Mouse (Mus musculus) right cerebral cortex, postnatal 10 days (tissue): Measurements from ENCODE around the gene Sema4c.
A peak's percentile ranks its signal among the peaks of the same experiment; 100 is the strongest.

Experiments used
- DNase-seq, 2 experiments: peaks; one replicate each; pipeline ENCODE4 v3.0.0; 2021; ENCODE audit warnings: low spot score in 2 of 2

Sema4c gene

GRCm38 (mm10) chr1:36535477-36536396, 22.4 kb downstream of the Sema4c start:
- DNase-seq = no peak

GRCm38 (mm10) chr1:36534595-36535058, 23.5 kb downstream of the Sema4c start:
- no peak for DNase-seq

GRCm38 (mm10) chr1:36533546-36533945, 24.6 kb downstream of the Sema4c start:
- no peak for DNase-seq

- no peak for DNase-seq
Measured at GRCm38 (mm10) chr1:36531461-36531860, 26.7 kb downstream of the Sema4c start.

DNA sequence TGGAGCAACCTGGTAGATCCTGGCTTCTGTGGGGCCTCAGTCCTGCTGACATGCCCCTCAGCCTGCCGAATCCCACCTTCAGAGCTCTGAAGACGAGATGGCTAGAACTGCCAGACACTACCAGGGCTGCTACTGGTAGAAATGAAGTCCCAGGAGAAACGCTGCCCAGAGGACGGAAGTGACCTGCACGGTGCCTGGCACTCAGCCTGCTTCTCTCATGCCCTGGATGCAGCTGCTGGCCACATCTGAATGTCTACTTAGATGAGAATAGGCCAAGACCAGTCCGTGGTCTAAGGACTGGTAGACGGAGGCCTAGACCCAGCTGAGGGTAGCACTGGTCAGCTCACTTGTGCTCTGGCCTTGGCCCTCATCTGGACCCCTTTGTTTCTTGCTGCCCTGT, 27.2 kb downstream of the Sema4c start:
- no peak for DNase-seq

GRCm38 (mm10) chr1:36530485-36530884, 27.7 kb downstream of the Sema4c start:
- no peak for DNase-seq

- DNase-seq = no peak
Measured at GRCm38 (mm10) chr1:36529875-36530274, 28.3 kb downstream of the Sema4c start.

- DNase-seq = no peak
Measured at GRCm38 (mm10) chr1:36529274-36529673, 28.9 kb downstream of the Sema4c start.

GRCm38 (mm10) chr1:36528351-36528750, 29.8 kb downstream of the Sema4c start:
- DNase-seq = no peak

DNA sequence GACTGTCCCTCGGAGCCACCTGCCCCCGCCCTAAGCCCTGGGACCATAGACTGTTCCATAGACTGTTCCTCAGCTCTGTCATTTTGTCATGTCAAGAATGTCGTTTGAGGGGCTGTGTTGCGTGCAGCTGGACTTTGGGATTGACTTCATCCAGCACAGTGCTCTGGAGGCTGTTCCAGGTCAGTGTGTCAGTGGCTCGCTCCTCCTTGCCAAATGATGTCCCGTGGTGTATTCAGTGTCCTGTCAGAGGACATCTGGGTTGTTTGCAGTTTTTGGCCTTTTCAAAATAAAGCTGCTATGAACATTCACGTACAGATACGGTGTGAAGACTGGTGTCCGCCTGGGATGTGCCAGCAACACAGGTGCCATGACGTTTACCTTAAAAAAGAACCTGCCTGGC, 31.2 kb downstream of the Sema4c start:
- DNase-seq = no peak

DNA sequence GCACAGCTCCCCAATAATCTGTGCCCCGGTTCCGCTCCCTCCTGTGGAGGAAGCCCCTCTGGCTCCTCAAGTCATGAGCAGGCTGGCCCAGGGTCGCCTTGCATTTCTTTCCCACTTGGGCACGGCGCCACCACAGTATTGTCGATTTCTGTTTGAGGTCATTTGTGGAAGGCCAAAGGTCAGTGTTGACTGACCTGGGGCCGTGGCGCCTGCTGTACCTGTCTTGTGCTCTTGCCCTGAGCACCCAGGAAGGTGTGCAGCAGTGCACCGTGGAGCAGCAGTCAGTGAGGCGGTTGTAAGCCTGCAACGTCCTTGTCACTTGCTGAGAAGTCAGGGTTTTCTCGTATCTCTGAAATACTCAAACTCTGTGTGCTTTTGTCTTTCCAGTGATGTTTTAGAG, 32.4 kb downstream of the Sema4c start:
- DNase-seq = no peak

DNA sequence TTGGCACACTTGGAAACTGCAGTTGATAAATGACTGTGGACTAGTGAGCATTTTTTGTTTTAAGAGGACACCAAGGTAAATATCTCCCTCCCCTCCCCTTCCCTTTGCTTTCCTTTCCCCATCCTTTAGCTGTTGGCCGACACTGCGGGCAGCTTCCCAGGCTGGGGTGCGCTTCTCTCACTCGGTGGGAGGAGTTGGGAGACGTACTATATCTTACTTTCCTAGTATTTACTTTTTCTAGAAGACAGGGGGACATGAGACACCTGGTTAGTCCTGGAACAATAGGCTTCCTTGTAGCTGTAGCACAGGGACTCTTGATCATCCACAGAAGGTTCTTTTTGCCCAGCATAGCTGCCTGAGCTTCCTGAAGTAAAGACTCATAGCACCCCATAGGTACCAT, 34.1 kb downstream of the Sema4c start:
- DNase-seq = no peak

DNA sequence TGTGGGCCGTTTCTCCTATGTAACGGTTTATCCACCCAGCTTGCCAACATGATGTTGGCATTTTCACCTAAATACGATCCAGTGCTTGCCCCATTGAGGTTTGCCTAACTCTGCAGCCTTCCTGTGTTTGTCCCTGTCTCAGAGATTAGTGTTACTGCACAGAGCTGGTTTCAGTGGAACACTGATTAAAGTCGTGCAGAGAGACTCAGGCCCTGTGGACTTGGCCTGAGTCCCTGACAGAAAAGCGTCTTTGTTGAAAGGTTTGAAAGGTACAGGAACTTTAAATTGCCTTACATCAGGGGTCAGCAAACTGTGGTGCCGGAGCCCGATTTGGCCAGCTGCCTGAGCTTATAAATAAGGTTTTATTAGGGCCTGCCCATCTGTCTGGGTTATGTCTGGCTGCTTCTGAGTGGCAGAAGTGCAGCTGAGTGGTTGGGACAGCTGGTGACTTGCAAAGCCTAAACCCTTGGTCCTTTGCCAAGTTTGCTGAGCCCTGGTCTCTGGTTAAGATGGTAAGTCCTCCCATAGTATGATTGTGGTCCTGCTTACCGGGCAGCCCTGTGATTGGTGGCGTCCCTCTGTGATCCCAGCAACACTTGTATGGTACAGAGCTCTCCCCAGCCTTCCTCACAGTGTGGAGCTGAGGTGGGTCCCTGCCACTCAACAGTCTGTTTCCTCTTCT, 34.7 kb downstream of the Sema4c start:
- no peak for DNase-seq

- no peak for DNase-seq
Measured at GRCm38 (mm10) chr1:36522210-36522609, 35.9 kb downstream of the Sema4c start.

DNA sequence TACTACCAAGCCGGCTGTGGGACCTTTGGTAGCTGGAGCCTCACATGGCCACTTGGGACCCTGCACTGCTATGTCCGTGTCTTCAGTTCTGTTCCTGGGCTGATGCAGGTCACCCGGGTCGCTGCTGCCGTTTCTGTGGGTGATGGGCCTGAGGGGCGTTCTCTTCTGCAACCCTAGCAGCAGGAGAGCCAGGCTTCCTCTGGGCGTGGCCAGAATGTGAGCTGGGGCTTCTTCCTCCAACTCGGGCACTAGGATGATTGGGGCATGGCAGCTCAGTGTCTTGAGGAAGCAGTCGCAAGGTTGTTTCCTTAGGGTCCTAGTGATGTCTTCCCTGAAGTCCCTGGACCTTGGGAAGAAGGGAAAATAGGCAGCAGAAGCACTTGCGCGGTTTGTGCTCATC, 38.5 kb downstream of the Sema4c start:
- DNase-seq = no peak

- DNase-seq = no peak
Measured at GRCm38 (mm10) chr1:36518259-36518658, 39.9 kb downstream of the Sema4c start.

GRCm38 (mm10) chr1:36513718-36514117, 44.4 kb downstream of the Sema4c start:
- DNase-seq = peak in 1 of 2 experiments; percentile 64

GRCm38 (mm10) chr1:36513310-36513709, 44.8 kb downstream of the Sema4c start:
- peak in 1 of 2 experiments; percentile 72 for DNase-seq

DNA sequence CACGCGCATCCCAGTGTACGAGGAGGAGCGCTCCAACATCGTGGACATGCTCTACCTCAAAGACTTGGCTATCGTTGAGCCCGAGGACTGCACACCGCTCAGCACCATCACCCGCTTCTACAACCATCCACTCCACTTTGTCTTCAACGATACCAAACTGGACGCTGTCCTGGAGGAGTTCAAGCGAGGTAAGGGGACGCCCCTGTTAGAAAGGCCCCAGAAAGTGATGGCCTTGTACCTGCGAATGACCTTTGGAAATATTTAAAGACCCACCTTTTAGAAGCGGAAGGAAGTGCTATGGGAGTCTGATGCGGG, 45.2 kb downstream of the Sema4c start:
- peak in 1 of 2 experiments; percentile 53 for DNase-seq

DNA sequence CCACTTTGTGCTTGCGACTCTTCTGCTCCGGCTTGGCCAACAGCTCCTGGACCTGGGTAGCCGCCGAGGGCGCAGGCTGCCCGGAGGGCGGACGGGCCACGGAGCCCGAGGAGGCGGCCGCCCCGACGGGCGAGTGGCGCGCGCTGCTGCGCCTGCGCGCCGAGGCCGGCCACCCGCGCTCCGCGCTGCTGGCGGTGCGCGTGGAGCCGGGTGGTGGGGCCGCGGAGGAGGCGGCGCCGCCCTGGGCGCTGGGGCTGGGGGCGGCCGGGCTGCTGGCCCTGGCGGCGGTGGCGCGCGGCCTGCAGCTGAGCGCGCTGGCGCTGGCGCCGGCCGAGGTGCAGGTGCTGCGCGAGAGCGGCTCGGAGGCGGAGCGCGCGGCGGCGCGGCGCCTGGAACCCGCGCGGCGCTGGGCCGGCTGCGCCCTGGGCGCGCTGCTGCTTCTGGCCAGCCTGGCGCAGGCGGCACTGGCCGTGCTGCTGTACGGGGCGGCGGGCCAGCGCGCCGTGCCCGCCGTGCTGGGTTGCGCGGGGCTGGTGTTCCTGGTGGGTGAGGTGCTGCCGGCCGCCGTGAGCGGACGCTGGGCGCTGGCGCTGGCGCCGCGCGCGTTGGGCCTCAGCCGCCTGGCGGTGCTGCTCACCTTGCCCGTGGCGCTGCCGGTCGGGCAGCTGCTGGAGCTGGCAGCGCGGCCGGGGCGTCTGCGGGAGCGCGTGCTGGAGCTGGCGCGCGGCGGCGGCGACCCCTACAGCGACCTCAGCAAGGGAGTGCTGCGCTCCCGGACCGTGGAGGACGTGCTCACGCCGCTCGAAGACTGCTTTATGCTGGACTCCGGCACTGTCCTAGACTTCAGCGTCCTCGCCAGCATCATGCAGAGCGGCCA, 45.8 kb downstream of the Sema4c start:
- peak; percentile 57 to 61 for DNase-seq

DNA sequence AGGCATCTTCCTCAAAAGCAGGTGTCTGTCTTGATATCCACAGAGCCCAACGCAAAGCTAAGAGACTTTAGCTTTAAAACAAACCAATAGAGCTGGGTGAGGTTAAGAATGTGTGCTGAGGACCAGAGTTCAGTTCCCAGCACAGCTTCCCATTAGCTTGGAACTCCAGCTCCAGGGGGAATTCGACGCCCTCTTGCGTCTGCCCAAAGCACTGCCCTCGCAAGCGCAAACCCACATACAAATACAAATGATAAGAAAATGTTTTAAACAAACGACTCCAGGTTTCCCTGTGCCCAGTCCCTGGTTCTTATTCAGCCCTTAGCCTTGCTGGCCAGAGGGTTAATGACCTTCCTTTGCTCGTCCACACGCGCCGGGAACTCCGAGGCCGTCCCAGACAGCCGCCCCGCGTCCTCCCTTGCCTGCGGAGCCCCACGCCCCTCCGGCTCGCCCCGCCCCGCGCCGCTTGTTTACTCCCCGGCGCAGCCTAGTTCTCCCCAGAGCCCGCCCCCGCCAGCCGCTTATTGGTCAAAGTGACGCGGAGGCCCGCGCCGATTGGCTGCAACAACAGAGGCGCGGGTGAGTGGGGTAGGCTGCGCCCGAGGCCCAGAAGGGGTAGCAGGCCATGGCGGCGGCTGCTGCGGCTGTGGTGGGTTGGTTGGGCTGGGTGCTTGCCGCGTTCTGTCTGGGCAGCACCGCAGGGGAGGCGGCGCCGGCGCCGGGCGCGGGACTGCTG, 46.7 kb downstream of the Sema4c start, which contains the start of gene Cnnm3:
TSS of gene Cnnm3 (plus strand) at position 579 of the 733 bp plus-strand sequence.
- peak; percentile 99 to 100 for DNase-seq
